Mouse (Mus musculus): ENCODE measurements around the gene Gm6592. TPM values are rescaled to one million over a fixed set of nuclear protein-coding genes. Genes with fewer than 3 reads are reported as not detected.

Gm6592 gene
- polyA plus RNA-seq (2017; shearing (Covaris generic)): not detected

DNA sequence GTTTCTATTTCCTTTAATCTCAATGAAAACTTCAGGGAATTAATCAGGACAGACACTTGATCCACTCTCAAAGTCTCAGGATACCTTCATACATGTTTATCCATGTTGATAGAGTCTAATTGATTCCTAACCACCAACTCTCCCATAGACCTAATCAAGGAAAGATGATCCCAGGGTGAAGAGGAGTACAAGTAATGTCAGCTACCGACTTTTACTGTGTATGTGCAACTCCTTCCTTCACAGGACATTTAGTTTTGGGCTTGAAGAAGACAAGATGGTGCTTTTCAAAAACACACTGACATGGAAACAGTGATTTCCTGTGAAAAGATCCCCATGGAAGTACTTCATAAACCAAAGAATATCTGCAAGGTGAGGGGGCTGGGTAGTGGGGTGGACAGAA lies at the start of gene Gm6592:
Gm6592 (plus strand) TSS at position 301 of the 400 bp plus-strand sequence.

DNA sequence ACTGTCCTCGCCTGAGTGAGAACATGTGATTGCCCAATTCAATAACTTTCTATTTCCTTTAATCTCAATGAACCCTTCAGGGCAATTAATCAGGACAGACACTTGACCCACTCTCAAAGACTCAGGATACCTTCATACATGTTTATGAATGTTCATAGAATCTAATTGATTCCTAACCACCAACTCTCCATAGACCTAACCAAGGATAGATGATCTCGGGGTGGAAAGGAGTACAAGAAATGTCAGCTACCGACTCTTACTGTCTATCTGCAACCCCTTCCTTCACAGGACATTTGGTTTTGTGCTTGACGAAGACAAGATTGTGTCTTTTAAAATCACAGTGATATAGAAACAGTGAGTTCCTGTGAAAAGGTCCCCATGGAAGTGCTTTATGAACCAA lies 40.4 kb upstream of the Gm6592 start, which contains the start of gene Ssxb5:
Ssxb5 (plus strand) TSS at position 301 of the 400 bp plus-strand sequence.

DNA sequence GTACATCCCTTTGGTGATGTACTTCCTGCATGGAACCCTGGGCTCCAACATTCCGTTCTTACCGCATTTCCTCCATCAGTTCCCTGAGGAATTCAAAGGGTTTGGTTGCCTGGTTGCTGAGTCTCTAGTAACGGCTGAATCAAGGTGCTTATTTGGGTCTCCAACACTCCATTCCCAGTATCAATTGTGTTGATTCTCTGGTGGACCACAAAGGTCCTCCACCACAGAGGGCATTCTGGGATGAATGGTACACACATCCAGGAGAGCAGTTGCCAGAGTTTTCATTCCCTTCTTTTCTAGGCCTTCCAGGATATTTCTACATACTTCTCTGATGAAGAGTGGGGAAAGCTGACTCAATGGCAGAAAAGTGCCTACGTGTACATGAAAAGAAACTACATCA lies 30.2 kb downstream of the Gm6592 start, which contains the start of gene Gm5751:
Gm5751 (plus strand) TSS at position 301 of the 400 bp plus-strand sequence.

GRCm38 (mm10) chrX:8892343-8893155 lies 48.8 kb downstream of the Gm6592 start, which contains the start of gene B630019K06Rik:
Gene B630019K06Rik (plus strand): TSS chrX:8892382.

Other genes with a start within 250 kb of the Gm6592 start
- gene Ssxb8, start 153.2 kb upstream of the Gm6592 start, polyA plus RNA-seq (2017; shearing (Covaris generic)): not detected
- not detected for gene Ssx9, start 95.6 kb upstream of the Gm6592 start, polyA plus RNA-seq (2017; shearing (Covaris generic))
- not detected for gene Ssxb5, start 40.3 kb upstream of the Gm6592 start, polyA plus RNA-seq (2017; shearing (Covaris generic))
- gene Gm5751, start 30.3 kb downstream of the Gm6592 start, polyA plus RNA-seq (2017; shearing (Covaris generic)): under 1 TPM in 1 of 2 experiments, not detected in 1; 0.39 TPM
- gene B630019K06Rik, start 48.4 kb downstream of the Gm6592 start, polyA plus RNA-seq (2017; shearing (Covaris generic)): 1 to 10 TPM in 1 of 2 experiments, under 1 TPM in 1; 0.58 to 3.6 TPM
- not detected for gene Fthl17b, start 119.0 kb downstream of the Gm6592 start, polyA plus RNA-seq (2017; shearing (Covaris generic))
- gene Fthl17c, start 132.6 kb downstream of the Gm6592 start, polyA plus RNA-seq (2017; shearing (Covaris generic)): under 1 TPM in 1 of 2 experiments, not detected in 1; 0.67 TPM
- gene Fthl17d, start 142.8 kb downstream of the Gm6592 start, polyA plus RNA-seq (2017; shearing (Covaris generic)): not detected
- not detected for gene Fthl17e, start 189.5 kb downstream of the Gm6592 start, polyA plus RNA-seq (2017; shearing (Covaris generic))
- gene Fthl17f, start 219.0 kb downstream of the Gm6592 start, polyA plus RNA-seq (2017; shearing (Covaris generic)): not detected

Measured in inflammation-experienced regulatory T-cells (primary cell).